Mouse (Mus musculus) adipose tissue, adult 10 weeks (tissue): ENCODE measurements around the gene Rbm17. TPM values are rescaled to one million over a fixed set of nuclear protein-coding genes. Genes with fewer than 3 reads are reported as not detected.

Experiments
- polyA plus RNA-seq: library from polyadenylated mRNA; stranded (reverse); fragments of 350-450 nt; fragmentation: Illumina TruSeq; extraction: RNeasy Lipid Tissue Mini Kit (QIAGEN cat#74804); gene quantifications from one replicate; pipeline ENCODE4 v1.2.3, GENCODE M21; 2014; ENCODE audit warnings: low read depth, low replicate concordance

The Rbm17 gene
- polyA plus RNA-seq = 77.3 TPM

DNA sequence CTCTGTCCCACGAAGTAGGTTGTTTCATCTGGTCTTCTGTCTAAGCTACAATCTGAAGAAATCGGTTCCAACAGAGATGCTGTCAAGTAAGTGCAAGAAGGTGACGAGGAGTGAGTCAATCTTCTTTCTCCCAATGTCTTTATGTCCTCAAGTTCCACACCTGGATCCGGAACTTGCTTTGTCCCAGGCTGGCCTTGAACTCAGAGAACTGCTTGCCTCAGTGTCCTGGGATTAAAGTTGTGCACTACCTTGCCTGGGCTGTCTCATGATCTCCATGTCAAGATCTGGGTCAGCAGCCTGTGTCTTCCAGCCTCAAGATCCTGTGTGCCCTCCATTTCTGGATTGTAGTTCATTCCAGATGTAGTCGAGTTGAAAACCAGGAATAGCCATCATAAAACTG is at the start of gene Rbm17:
Gene Rbm17, minus strand, starts transcription at position 101 of the 400 bp plus-strand sequence.

DNA sequence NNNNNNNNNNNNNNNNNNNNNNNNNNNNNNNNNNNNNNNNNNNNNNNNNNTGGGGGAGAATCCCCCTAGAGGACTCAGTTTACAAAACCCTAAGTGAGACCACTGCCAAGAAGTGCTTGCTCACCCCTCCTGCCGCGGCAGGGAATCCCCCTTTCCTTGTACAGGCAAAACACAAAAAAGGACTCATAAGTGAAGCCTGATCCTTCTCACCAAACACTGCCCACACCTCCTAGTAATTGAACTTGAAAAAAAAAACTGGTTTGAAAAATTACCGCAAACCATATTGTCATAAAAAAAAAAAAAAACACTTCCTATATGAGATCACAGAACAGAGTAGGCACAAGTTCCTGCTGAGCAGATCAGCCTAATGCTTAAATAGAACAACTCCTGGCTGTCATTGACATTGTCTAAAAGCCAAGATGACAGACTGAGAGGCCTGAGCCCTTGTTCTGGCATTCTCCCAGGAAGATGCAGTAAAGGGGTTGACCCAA is 38.5 kb upstream of the Rbm17 start, which contains the start of gene Il2ra:
Gene Il2ra, plus strand, starts transcription at position 357 of the 491 bp plus-strand sequence.

DNA sequence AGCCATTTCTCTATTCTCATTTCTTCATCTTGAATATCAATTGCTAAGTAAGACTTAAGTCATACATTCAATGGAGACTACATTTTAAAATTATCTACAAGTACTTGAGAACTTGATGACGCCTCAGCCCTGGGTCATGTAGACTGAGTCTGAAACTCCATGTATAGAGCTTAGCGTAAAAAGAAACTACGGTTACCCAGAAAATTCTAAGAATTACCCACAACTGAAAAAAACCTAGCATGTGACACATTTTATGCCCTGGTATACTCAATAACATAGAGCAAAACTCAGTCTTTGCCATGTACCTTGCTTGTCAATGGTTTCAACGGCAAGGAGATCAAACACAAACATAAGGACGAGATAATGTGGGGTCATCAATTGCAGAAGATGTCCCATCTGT is 21.9 kb upstream of the Rbm17 start, which contains the start of gene Gm17490:
Gene Gm17490, minus strand, starts transcription at position 375 of the 400 bp plus-strand sequence.

DNA sequence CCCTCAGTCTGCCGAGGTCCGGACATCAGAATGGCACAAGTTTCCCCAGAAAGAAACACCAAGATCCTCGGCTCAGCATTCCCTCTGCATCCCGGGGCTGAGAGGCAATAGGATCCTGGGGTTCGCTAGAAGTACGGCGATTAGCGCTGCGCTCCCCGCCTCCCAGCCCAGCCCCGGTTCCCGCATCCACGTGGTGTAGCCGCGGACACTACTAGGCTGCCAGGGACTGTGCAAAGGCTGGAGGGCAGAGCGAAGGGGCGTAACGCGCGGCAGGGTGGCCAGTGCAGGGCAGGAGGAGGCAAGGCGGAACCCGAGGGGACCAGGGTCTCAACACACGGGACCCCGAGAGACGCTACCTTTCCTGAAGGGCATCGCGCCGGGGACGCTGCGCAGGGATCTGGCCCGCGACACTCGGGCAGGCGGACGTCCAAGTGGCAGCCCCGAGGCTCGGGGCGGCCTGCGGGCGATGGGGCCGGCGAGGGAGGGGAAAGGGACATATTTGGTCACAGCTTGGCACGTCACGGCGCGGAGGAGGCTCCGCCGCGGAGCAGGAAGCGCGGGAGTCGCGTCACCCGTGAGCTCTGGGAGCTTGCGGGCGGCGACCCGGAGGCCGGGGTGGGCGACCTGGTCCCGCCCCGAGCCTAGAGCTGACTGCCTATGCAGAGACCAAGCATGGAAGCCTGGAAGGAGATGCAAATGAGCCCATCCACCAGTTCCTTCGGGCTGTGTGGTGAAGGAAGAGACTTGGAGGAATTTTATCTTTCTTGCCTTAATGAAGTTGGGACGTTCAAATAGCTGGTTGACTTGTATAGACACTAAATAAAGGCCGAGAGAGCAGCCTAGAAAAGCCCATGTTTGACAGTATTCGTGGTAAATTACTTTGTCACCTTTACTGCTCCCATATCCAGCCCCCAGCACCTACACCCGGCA is 50.2 kb downstream of the Rbm17 start, which contains the start of gene Pfkfb3:
Gene Pfkfb3, minus strand, starts transcription at position 607 of the 930 bp plus-strand sequence.

Other genes starting within 250 kb of the Rbm17 start
- 152 TPM for gene Pfkfb3, start 50.1 kb downstream of the Rbm17 start, polyA plus RNA-seq
- gene Gm17490, start 22.1 kb upstream of the Rbm17 start, polyA plus RNA-seq = not detected
- 1.3 TPM for gene Il2ra, start 38.7 kb upstream of the Rbm17 start, polyA plus RNA-seq
- 31.7 TPM for gene Il15ra, start 101.1 kb upstream of the Rbm17 start, polyA plus RNA-seq
- gene Fbh1, start 173.4 kb upstream of the Rbm17 start, polyA plus RNA-seq = 67.9 TPM
- 55.8 TPM for gene Ankrd16, start 173.7 kb upstream of the Rbm17 start, polyA plus RNA-seq